Mouse (Mus musculus) thymus, postnatal 4 days (tissue): ENCODE measurements around the gene Man2a1.
A peak's percentile ranks its signal among the peaks of the same experiment; 100 is the strongest.

ENCODE experiments used
- DNase-seq: peaks from one replicate; pipeline ENCODE4 v3.0.0; 2021

The Man2a1 gene

DNA sequence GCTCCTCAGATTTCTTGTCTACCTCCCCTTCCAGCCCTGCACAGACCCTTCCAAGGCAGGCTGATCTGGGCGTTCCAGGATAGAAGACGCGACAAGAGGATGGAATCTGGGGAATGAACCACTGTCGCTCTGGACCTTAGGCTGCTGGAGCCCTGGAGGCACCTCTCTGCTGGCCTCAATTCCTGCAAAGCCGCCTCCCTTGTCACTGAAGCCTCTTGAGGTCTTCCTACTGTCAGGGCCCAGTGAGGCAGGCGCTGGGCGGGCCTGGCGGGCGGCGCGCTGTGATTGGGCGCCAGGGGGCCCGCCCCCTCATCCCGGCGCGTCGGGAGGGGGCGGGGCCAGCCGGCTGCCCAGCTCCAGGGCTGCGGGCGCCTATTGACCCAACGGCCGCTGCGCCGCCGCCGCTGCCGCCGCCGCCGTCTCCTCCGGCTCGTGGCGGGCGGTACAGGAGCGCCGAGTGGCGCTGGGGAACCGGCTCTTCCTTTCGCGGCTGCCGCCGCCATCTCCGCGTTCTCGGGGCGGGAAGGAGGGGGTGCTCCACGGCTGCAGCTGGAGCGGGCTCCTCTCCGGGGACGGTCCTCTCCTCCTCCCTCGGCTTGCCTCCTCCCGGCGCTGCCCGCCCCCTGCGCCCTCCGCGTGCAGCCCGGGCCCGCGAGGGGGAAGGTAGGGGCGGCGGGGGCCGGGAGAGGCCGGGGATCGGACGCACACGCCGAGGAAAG lies at the start of gene Man2a1:
Gene Man2a1, plus strand, starts transcription at position 365 of the 719 bp plus-strand sequence.
- peak; percentile 92 for DNase-seq

DNA sequence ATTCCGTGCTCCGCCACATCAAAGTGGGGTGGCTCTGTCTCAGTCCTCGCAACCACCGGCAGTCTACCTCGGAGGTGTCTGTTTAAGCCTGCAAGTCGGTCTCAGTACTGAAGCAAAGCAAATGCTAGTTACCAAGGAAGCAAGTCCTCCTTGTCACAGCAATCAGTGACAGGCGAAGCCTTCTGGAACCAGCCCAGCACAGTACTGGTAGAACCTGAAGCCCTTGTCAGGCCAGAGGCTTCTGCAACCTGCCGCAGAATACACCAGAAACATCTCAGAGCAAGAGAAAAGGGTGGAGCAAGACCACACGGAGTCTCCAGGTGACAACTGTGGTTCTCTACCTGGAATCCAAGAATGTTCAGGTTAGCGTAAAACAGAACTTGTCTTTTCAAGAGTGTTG lies 47.2 kb upstream of the Man2a1 start:
- no peak for DNase-seq

GRCm38 (mm10) chr17:64554901-64555300 lies 45.6 kb upstream of the Man2a1 start:
- no peak for DNase-seq

GRCm38 (mm10) chr17:64556661-64557445 lies 43.7 kb upstream of the Man2a1 start:
- no peak for DNase-seq

- DNase-seq: no peak
These were observed 41.5 kb upstream of the Man2a1 start for GRCm38 (mm10) chr17:64558994-64559540.

- DNase-seq: no peak
These were observed 34.1 kb upstream of the Man2a1 start for GRCm38 (mm10) chr17:64566435-64566834.

- DNase-seq: no peak
These were observed 33.0 kb upstream of the Man2a1 start for GRCm38 (mm10) chr17:64567546-64567945.

- no peak for DNase-seq
These were observed 26.6 kb upstream of the Man2a1 start for GRCm38 (mm10) chr17:64573981-64574380.

DNA sequence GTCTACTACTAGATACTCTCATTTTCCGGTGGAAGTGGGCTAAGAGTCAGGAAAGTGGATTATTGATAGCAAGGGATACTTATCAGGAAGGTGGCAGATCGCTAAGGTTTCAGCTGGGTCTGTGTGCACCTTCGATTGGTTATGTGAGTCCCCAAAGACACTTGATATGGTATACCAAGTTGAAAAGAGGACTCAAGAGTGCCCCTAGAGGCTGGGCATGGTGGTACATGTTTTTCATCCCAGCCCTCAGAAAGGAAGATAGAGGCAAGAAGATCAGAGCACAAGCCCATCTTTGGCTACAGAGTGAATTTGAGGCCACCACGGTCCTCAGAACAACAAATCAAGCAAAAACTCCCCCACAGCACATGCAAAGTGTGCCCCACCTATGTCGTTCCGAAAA lies 25.3 kb upstream of the Man2a1 start:
- DNase-seq: peak; percentile 67

DNA sequence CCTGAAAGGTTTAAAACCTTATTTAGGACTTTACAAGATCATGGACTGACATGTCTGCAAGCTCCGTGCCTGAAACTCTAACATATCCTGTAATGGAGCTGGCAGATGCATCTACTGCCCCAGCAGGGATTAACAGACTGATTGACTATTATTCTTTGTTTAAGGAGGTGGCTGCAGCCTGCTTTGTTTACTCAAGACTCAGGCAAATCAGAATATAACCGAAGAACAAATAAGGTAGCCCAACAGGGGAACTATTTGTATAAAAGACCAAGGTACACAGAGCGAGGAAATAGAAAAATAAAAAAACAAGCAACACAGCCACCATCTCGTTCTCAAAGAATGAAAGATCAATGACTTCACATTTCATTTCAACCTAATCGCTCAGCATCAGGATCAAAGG lies 23.1 kb upstream of the Man2a1 start:
- no peak for DNase-seq

DNA sequence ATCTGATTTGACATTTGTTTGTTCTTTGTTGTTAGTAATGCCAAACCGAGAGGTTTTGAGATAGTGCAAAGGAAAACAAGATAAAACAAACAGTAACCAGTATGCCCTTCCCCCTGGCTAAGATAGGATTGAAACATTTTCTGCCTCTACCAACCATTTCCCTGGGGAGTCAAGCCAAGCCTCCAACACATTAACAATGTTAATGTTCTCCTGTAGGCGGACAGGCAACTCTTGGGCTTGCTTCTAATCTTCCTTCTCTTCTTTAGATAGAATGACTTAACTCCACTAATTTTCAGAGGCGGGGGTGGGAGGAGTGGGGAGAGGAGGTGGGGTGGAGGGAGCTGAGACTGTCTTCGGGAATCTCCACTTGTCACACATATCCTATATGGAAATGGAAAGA lies 22.2 kb upstream of the Man2a1 start:
- no peak for DNase-seq

- peak; percentile 69 for DNase-seq
These were observed 20.8 kb upstream of the Man2a1 start for GRCm38 (mm10) chr17:64579696-64580095.

DNA sequence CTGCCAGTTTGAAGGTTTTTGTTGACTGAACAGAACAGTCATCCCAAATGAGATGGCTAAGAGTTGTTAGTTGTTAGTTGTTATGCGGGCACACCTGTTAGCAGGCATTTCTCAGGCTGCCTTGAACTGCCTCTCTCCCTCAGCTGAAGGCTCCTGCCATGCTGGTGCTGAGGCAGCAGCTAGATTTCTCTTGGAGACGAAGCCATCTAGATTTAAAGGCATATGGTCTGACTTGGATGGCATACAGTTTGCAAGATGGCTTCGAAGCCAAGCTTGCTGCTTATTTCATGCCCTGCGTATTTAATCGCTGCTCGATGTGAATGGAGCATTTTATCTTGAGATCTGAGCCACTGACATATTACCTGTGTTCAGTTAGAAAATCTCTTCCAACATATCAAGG lies 19.4 kb upstream of the Man2a1 start:
- no peak for DNase-seq

DNA sequence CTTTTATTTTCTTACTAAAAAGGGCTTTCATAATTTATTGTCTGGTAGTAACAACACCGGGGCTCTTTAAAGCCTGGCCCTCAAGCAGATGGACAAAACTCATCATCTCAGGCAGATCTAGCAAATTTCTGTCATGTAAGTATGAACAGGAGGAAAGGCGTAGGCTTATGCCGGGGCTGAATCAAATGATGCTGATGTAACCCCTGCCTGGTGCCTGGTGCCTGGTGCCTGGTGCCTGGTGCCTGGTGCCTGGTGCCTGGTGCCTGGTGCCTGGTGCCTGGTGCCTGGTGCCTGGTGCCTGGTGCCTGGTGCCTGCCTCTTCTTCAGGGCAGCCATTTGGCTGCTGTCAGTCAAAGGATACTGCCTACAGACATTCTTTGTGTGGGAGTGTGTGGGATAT lies 18.6 kb upstream of the Man2a1 start:
- no peak for DNase-seq

GRCm38 (mm10) chr17:64590483-64590882 lies 10.1 kb upstream of the Man2a1 start:
- DNase-seq: no peak

- no peak for DNase-seq
These were observed 9.2 kb upstream of the Man2a1 start for GRCm38 (mm10) chr17:64591366-64591765.

GRCm38 (mm10) chr17:64592355-64592754 lies 8.2 kb upstream of the Man2a1 start:
- no peak for DNase-seq

GRCm38 (mm10) chr17:64592788-64593187 lies 7.7 kb upstream of the Man2a1 start:
- no peak for DNase-seq

GRCm38 (mm10) chr17:64597770-64598169 lies 2.8 kb upstream of the Man2a1 start:
- no peak for DNase-seq

- DNase-seq: no peak
These were observed 620 bp upstream of the Man2a1 start for GRCm38 (mm10) chr17:64599916-64600315.

DNA sequence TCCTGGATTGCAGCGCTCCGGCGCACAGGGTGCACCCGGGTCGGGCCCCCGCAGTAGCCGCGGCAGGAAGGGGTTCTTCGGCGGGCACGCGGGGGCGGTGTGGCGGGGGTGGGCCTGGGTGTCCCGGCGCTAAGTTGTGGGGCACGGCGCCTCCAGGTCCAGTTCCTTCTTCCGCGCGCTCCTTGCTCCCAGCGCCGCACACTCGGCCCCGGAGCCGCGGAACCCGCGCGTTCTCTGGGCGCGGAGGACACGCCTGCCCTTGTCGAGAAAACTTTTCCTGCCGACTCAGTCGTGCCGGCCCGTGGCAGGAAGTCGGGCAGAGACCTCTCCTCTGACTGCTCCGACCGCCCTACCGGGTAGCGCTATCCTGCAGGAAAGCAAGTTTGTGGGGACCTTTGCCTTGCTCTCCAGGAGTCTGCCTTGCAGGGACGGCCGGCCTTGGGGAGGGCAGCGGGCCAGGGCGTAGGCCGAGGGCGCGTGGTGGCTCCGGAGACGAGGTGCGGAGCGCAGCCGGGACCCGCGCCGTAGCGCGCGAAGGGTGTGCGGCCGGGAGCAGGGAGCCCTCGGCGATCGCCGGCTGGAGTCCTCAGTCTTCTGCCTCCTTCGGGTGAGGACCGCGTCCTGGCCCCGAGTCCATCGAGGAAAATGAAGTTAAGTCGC lies 685 bp downstream of the Man2a1 start:
- DNase-seq: peak; percentile 81

GRCm38 (mm10) chr17:64601751-64602578 lies 1.4 kb downstream of the Man2a1 start:
- DNase-seq: peak; percentile 75

GRCm38 (mm10) chr17:64603134-64603533 lies 2.6 kb downstream of the Man2a1 start:
- DNase-seq: peak; percentile 29
